Mouse (Mus musculus) brown adipose tissue, adult 24 weeks (tissue): ENCODE data around the gene Coq10b. TPM values are rescaled to one million over a fixed set of nuclear protein-coding genes. Genes with fewer than 3 reads are reported as not detected.
"Not testable (repeated sequence)": the region's sequence is repeated elsewhere in the genome, so short reads cannot be mapped to it uniquely, and the experiment has no call there.

Source experiments
- H3K27ac ChIP-seq: fragments of 200-500 bp; replicated peaks from 2 replicates; pipeline ENCODE4 v1.5.1; 2012; ENCODE audit warnings: low read depth, mild to moderate bottlenecking, low read length
- H3K4me1 ChIP-seq: fragments of 200-500 bp; 2 replicates; pipeline ENCODE4 v1.6.1; 2012; ENCODE audit warnings: low read length, mixed read lengths; ENCODE audit not compliant: control insufficient read depth, insufficient read depth, insufficient read length
- H3K4me3 ChIP-seq: fragments of 200-500 bp; 2 replicates; pipeline ENCODE4 v1.5.1; 2012; ENCODE audit warnings: low read depth, mild to moderate bottlenecking, low read length, moderate library complexity; ENCODE audit not compliant: insufficient read depth
- polyA plus RNA-seq: library from polyadenylated mRNA; stranded (reverse); fragments of >200 nt; gene quantifications from 2 replicates; pipeline ENCODE4 v1.2.4, GENCODE M21; 2012; ENCODE audit not compliant: missing spikeins, insufficient read depth, insufficient read length

Coq10b gene
- 34.4 and 39.4 TPM in 2 replicates for polyA plus RNA-seq

- Histone ChIP-seq H3K27ac (peak within 1 kb of the TSS; percentile 97), H3K4me1 (peaks cover 11% of the 10 kb centered on the region), H3K4me3 (peak within 1 kb of the TSS; percentile 66)
These were observed at the start of gene Coq10b for GRCm38 (mm10) chr1:55052355-55052953. Gene Coq10b, plus strand, starts transcription at chr1:55052770.

GRCm38 (mm10) chr1:55008313-55008712 is 44.3 kb upstream of the Coq10b start:
- not testable (repeated sequence) for H3K27ac ChIP-seq, H3K4me1 ChIP-seq

GRCm38 (mm10) chr1:55012513-55012912 is 40.1 kb upstream of the Coq10b start:
- Histone ChIP-seq H3K4me1 (no peaks in the 10 kb centered on the region), H3K4me3 (no peak overlapping the region), H3K27ac (no peak overlapping the region)

More at GRCm38 (mm10) chr1:55008313-55008712, 44.3 kb upstream of the Coq10b start:
- not testable (repeated sequence) for H3K4me3 ChIP-seq

GRCm38 (mm10) chr1:55021907-55022306 is 30.7 kb upstream of the Coq10b start:
- Histone ChIP-seq H3K4me1 (0 out of 2 replicates have a peak, but pooled peaks cover 2% of the 10 kb centered on the region), H3K4me3 (no peak overlapping the region), H3K27ac (no peak overlapping the region)

GRCm38 (mm10) chr1:55025656-55026430 is 26.7 kb upstream of the Coq10b start:
- Histone ChIP-seq H3K27ac (peak overlapping the region; percentile 99), H3K4me1 (0 out of 2 replicates have a peak, but pooled peaks cover 2% of the 10 kb centered on the region), H3K4me3 (peak overlapping the region; percentile 99)

GRCm38 (mm10) chr1:55026444-55027252 is 25.9 kb upstream of the Coq10b start:
- H3K27ac ChIP-seq: peak overlapping the region; percentile 99
- 0 out of 2 replicates have a peak, but pooled peaks cover 2% of the 10 kb centered on the region for H3K4me1 ChIP-seq
- peak overlapping the region; percentile 99 for H3K4me3 ChIP-seq

GRCm38 (mm10) chr1:55027253-55027801 is 25.2 kb upstream of the Coq10b start, which contains the start of gene Sf3b1:
Gene Sf3b1, minus strand, starts transcription at chr1:55027481.
- Histone ChIP-seq H3K27ac (peak within 1 kb of the TSS; percentile 99), H3K4me3 (peak within 1 kb of the TSS; percentile 99)

GRCm38 (mm10) chr1:55027966-55028365 is 24.6 kb upstream of the Coq10b start:
- Histone ChIP-seq H3K4me3 (peak overlapping the region; percentile 88; the same call in 1 of the 2 replicates), H3K27ac (peak overlapping the region; percentile 93; the same call in 1 of the 2 replicates), H3K4me1 (0 out of 2 replicates have a peak, but pooled peaks cover 2% of the 10 kb centered on the region)

More at GRCm38 (mm10) chr1:55027253-55027801, 25.2 kb upstream of the Coq10b start, which contains the start of gene Sf3b1:
- H3K4me1 ChIP-seq: 0 out of 2 replicates have a peak, but pooled peaks cover 2% of the 10 kb centered on the region

GRCm38 (mm10) chr1:55028512-55029249 is 23.9 kb upstream of the Coq10b start:
- H3K4me3 ChIP-seq: peak overlapping the region; percentile 53

GRCm38 (mm10) chr1:55029446-55029845 is 23.1 kb upstream of the Coq10b start:
- H3K4me3 ChIP-seq: peak overlapping the region; percentile 53
- H3K27ac ChIP-seq: peak overlapping the region; percentile 90

More at GRCm38 (mm10) chr1:55028512-55029249, 23.9 kb upstream of the Coq10b start:
- H3K4me1 ChIP-seq: 0 out of 2 replicates have a peak, but pooled peaks cover 2% of the 10 kb centered on the region
- peak overlapping the region; percentile 90 for H3K27ac ChIP-seq

GRCm38 (mm10) chr1:55031026-55031779 is 21.4 kb upstream of the Coq10b start:
- Histone ChIP-seq H3K27ac (no peak overlapping the region), H3K4me1 (no peaks in the 10 kb centered on the region), H3K4me3 (no peak overlapping the region)

More at GRCm38 (mm10) chr1:55029446-55029845, 23.1 kb upstream of the Coq10b start:
- no peaks in the 10 kb centered on the region for H3K4me1 ChIP-seq

- no peak overlapping the region for H3K4me3 ChIP-seq
- H3K27ac ChIP-seq: no peak overlapping the region
- H3K4me1 ChIP-seq: no peaks in the 10 kb centered on the region
These were observed 12.6 kb upstream of the Coq10b start for GRCm38 (mm10) chr1:55039944-55040343.

- Histone ChIP-seq H3K4me3 (no peak overlapping the region), H3K4me1 (no peaks in the 10 kb centered on the region), H3K27ac (no peak overlapping the region)
These were observed 10.9 kb upstream of the Coq10b start for GRCm38 (mm10) chr1:55041691-55042090.
